Mouse (Mus musculus) gastrocnemius, adult 8-10 months (tissue): ENCODE results near the gene Tlnrd1. TPM values are rescaled to one million over a fixed set of nuclear protein-coding genes. Genes with fewer than 3 reads are reported as not detected.

Source experiments
- DNase-seq, 2 experiments: peaks; one replicate each; pipeline ENCODE4 v3.0.0; 2022; ENCODE audit warnings: low spot score in 2 of 2
- total RNA-seq, 4 experiments: library from RNA; stranded (reverse); gene quantifications; 2 replicates each; pipeline ENCODE4 v1.2.4; 2022

Tlnrd1 gene
- total RNA-seq, 4 experiments from 2014 or later: 1.3 to 1.7 (median 1.6) TPM

DNA sequence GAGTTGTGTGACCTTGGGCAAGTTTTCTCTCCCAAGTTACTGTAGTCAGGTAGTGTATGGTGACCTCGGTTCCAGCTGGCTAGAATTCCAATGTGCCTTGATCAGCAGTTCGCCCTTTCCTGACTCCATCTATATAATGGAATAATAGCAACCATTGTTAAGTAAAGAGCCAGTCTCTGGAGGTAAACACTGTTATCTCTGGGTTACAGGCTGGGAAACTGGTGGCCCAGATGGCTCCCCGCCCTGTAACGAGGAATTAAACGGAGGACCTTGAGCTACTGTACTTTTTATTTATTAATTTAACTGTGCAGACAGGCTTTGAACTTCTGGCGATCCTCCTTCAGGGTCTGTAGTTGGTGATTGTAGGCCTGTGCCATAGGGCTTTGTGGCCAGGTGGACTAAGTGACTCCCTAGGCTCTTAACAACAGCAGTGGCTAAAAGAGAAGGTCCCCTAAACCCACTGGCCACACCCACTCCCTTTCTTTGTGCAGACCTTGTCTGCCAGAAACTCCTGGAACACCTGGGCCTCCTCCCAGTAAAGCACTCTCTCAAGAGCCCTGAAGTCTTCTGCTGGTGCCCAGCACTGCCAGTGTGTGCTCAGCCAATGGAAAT lies 922 bp upstream of the Tlnrd1 start:
- peak in 1 of 2 experiments; percentile 4 for DNase-seq

DNA sequence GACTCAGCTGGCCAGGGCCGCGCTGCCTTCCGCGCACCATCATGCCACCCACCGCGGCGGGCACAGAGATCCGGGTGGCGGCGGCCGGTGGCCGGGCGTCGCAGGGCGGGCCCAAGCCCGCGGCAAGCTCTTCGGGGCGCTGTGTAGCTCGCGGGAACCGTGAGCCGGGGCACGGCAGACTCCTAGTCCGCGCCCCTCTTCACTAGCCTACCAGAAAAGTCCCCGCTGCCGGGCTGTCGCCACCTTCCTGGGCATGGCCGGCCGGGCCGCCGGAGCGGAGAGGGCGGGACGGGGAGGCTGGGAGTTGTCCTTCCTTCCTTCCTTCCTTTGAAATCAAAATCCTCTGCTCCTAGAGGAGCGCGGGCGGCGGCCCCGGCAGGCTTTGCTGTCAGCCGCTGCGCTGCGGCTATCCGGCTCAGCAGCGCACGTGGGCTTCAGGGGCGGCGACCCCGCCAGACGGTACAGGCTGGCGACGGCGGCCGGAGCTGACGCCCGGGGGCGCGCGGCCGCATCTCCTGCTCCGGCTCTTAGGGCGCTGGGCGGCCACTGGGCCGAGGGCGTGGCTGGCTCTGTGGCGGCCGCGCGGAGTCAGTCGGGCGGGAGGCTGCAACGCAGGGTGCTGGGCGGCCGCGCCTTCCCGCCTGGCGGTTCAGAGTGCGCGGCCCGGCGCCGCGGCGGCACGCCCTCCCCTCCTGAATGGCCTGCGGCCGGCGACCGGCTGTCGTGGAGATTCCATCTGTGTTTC lies 657 bp downstream of the Tlnrd1 start:
- peak; percentile 42 to 63 for DNase-seq

DNA sequence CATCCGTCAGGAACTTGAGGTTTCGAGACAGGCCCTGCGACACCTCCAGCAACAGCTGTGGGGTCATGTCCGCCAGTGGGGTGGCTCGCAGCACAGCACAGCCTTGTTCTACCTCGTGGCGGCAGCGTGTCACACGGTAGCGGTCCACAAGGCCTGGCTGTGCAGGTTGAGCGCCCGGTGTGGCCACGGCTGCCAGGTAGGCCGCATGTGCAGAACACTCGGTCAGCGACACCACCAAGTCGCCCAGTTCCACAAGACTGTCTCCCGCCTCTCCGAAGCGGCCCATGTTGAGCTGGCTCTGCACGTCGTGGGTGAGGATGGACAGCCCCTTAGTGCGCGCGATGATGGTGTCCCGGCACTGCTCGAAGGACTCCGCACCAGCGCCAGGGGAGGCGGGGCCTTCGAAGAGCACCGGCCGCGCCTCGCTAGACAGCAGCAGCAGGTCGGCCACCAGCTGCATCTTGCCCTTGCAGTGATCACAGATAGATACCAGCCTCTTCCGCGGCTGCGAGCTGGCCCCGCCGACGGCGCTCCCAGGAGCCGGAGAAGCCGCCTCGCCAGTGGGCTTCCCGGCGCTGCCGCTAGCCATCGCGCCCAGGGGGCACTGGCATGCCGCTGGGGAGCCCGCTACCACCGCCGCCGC lies 1.4 kb downstream of the Tlnrd1 start:
- DNase-seq: peak; percentile 30 to 53

DNA sequence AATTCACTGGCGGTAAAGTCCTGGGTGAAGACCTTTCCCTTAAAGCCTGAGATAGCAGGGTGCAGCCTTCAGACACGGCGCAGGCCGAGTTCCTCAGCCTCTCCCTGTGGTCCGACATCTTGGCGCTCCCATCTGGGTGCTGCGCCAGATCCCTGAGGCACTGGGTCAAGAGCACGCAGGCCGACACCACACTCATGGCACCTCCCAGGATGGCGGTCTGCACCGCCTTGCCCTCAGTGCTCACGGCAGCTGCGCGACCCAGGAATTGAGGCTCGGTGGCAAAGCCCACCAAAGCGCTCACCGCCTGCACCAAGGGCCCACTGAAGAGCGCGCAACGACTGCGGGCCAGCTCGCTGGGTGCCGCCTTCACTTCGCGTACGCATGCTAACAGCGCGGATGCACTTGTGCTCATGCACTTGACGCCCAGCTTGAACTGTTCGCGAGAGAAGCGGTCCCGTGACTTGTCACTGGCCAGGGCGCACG lies 1.9 kb downstream of the Tlnrd1 start:
- peak in 1 of 2 experiments; percentile 14 for DNase-seq

DNA sequence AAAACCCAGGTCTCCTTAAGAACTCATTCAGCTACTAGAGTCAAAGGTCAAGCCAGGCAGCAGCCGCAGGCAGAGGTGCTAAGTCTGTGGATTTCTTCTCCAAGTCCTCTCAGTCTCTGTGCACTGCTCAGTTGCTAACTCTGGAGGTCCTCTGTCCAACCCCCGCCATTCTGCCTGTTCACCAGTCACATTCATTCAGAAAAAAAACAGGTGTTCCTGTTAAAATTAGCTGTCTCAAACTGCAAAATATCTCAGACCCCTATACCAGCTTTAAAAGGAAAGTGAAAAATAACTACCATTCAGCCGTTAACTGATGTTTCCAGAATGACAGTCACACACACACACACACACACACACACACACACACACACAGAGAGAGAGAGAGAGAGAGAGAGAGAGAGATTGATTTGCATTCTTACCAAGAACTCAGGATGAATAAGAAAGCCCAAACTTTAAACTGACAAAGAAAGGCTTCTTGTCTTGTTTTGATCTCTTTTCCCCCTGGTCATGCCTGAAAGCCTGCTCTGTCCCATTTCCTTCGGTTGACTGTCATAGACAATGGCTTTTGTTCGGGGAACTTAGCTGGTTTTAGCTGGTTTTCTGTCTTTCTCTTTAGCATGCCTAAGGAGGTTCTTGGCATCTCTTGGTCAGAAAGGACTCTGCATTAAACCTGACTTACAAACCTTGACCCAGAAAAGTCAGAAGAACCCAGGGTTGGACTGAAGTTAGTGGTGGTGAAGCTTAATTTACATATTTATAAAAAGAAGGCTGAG lies 5.2 kb downstream of the Tlnrd1 start:
- no peak for DNase-seq

DNA sequence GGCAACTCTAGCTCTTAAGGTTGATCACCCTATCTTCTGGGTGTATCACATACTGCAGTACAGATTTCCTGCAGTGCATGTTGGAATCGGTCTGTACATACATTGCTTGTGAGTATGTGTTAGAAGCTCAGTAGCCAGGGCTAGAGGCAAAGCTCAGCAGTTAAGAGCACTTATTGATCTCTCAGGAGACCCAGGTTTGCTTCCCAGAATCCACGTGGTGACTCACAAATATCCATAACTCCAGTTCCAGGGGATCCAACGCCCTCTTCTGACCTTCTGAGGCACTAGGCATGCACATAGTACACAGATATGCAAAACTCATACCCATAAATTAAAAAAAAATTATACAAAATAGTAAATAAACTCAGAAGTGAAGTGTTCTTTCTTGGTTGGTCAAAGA lies 7.0 kb downstream of the Tlnrd1 start:
- DNase-seq: no peak

DNA sequence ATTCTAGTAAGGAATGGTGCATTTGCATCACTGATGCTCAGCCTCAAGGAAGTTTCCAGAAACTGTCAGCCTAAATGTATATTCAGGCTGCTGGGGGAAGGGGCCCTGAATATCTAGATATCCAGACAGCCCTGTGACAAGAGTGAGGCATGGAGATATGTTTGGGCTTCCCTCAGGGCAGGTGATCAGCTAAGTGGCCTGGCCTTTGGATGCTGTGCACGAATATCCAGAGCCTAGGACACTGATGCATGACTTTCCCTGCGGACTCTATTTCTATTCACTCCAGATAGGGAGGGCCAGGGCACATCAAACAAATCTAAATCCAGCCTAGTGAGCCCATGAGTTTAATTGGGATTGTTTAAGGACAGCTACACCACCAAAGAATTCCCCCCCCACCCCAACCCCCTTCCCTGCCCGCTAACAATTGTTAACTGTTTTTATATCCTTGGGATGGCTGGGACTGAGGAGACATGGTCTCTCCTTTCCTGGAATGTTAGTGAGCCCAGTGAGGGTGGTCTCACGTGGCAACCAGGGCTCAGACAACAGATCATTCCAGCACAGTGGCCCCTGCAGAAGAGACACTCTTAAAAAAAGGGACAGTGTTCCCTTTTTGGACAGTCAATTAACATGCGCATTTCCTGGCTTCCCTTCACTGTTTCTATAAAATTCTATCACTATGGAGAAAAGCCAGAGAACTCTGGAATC lies 14.1 kb downstream of the Tlnrd1 start:
- DNase-seq: no peak

DNA sequence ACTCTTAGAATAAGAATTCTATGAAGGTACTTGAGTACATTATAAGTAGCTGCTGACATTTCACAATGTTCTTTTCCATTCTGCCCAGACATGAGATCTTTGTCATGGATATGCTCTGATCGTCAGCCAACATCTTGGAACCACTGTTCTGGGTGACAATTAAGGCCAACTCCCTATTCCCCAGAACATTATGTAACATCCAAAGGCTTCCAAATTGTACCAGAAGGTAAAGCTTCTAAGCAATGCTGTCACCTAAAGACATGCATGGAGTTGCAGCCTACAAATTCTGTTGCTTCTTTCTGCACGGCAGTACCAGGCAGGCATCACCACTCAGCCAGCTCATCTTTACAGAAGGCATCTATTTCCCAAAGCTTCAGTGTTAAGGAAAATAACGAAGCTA lies 15.9 kb downstream of the Tlnrd1 start:
- DNase-seq: no peak

DNA sequence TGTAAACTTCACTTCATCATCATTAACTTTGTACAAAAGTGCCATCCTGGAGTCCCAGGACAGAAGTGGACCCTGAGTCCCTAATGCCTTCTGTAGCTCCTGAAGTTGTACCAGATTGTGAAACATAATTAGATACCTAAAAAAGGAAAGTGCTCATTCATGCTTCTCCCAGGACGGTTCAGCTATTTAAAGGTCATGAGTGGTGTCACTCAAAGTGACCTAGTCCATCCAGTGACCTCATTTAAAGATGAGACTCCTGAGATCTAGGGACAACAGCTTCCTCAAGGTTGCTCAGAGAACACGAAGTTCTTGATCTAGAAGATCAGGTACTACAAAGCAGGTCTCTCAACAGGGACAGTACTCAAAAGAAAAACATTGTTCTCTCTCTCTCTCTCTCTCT lies 20.6 kb downstream of the Tlnrd1 start:
- DNase-seq: no peak

DNA sequence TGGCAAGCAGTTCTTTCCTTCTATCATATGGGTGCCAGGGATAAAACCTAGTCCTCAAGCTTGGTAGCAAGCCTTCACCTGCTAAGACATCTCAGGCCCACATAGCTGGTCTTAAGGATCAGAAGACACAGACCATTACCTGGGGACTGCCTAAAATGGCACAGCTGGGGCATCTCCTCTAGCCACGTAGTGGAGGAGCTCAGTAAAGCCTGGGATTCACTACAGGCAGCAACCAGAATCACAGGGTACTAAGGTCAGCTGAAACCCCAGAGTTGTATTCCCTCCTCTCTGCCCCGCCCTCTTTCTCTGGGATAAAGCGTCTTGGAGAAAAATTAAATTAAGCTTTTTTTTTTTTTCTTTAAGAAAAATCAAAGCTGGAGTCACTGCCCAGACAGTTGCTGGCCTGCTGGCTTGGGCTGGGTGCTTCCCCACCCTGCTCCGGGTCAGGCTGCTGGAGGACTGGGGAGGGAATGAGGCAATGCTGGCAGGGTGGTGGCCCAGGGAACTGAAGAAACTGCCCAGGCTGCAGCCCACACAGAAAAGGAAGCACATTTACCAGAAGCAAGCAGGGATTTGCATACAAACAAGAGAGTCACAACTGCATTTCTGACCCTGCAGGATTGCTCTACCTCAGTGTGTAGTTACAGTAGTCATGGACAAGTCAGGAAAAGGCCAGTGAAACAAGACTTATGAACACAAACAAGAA lies 24.6 kb downstream of the Tlnrd1 start:
- DNase-seq: peak; percentile 37 to 48

DNA sequence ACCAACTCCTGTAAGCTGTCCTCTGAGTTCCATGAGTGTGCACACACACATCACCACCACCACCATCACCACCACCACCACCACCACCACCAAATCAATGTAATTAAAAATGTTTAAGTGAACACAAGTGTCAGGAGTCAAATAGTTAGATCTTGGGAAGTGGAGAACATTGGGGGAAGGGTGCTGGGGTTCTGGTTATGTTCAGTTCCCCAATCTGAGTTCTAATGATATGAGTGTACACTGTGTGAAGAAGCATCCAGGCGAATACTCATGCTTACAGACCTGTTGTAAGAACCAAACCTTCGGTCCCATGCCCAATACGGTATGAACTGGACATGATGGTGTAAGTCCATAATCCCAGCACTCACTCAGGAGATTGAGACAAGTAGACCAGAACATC lies 26.2 kb downstream of the Tlnrd1 start:
- DNase-seq: no peak

DNA sequence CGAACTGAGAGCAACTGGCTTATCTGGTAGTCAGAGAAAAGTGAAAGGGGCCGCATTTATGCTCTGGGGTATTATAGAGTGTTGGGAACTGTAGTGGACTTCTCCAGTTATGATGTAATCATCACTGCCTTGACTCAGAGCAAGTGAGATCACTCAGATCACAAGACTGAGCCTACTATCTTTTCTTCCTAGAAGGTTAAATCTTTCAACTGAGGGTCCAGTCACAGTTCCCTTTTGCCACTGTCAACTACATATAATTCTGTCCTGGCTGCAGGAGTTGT lies 27.0 kb downstream of the Tlnrd1 start:
- no peak for DNase-seq

DNA sequence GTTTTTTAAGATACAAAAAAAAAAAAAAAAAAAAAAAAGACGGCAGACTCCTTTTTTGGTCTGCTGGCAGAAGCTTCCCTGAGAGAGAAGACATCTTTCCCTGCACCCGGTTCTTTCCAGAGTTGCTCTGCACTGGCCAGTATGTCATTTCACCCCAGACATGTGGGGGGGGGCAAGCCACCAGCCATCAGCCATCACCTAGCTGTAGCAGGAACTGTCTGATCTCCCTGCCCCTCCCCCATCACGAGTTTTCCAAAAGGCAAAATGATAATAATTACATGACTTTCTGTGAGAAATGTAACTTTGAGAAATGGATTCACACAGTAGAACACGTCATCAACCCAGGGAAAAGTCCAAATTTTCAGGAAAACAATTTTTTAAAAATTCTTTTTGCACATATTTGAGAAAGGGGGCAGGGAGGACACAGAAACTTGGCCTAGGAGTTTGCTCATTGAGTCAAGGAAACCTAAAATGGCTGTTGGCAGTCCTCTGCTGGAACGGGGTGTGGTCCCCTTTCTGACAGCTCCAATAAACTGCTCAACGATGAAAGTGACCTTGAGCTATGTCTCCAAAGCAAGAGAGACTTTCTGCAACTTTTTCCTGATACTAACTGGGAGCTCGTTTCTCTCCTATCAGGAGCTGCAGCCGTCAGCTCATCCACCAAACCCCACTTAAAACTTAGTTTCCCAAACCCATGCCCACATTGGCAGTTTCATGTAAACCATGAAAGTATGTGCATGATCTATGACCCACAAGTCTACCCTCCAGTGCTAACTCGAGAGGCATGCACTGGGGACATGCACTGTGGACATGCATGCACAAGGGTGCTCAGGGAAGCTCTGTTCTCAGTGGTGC lies 27.5 kb downstream of the Tlnrd1 start:
- DNase-seq: peak; percentile 29 to 34

DNA sequence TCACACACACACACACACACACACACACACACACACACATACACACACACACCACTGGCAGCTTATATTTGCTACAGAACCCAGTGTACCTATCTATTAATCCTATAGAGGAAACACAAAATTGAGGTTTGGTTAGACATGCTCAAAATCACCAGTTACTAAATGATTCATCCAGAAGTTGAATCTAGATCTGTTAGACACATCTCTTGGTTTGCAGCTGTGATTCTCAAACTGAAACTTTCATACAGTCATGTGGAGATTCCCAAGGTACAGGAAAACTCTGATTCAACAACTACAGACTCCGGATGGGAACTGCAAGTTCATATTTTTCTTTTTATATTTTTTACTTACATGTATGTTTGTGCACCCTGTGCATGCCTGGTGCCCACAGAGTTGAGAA lies 28.9 kb downstream of the Tlnrd1 start:
- DNase-seq: no peak

DNA sequence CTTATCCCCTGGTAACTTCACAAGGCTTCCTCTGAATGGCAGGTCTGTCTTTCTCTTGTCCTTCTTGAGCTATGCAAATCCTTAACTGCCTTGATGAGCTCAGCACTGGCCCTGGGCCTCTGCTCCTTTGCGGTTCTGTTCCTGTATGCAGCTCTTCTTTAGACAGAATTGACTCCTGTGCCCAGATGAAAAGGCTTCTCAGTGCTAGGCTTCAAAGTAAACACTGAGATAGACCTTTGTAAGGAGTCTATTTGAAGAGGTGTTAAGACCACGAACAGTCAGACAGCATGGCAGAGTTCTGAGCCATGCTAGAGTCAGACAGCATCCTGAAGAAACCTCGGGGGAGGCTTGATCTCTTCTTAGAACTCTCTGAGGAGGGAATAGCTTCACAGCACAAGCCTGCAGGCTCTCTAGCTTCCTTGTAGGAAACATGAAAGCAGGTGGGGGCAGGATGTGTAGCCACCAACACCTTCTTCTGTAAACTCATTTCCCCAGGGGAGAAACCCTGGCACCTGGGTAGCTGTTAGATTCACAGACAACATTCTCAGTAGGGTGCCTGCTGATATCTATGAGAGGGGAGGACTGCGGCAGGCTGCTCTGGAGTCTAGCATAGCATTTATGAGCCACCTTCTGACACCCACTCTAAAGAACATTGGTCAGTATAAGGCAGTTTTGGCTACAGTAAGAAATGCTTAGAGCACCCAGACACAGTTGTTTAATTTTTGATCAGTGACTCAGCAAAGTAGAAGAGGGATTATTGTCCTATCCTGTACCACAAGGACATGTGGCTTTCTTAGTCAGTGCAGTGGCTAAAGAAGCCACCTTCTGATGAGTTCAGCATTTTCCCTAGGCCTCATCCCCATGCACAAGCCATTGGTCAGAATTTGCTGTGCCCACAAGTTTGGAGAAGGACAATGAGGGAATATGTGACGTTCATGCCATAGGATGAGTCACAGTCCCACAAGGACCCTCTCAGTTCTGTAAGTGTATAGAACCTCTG lies 31.4 kb downstream of the Tlnrd1 start:
- no peak for DNase-seq

DNA sequence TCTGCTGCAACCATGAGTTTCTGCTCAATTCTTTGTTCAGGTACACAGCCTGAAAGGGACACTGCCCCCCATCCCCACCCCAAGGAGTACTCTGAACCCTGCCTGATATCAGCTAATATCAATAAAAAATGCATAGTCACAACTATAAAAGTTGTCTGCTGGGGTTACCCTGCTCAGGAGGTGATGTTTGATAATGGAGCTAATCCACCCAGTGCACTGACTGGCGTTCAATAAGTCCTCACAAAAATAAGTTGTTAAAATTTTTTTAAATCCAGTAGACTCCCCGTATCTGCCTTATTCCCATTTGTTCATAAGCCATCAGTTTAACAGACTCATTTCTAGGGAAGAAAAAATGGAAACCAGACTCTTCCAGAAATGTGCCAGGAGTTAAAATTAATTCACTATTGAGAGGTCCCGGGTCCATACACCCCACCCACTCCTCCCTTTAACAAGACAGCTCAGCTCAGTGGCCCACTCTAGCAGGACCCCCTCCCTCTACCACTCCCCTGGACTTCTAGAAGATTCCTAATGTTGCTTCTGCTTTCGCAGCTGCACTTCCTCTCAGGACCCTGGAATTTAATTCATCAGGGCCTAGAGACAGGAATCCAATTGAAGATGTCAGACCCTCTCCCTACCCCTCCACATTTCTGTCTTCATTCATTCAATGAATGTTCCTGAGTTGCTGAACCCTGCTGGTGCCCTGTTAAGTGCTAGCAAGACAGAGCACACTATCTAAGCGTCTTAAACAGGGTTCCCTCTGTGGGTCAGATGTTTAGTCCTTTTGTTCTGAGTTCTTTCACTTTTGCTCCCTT lies 32.3 kb downstream of the Tlnrd1 start:
- DNase-seq: no peak

DNA sequence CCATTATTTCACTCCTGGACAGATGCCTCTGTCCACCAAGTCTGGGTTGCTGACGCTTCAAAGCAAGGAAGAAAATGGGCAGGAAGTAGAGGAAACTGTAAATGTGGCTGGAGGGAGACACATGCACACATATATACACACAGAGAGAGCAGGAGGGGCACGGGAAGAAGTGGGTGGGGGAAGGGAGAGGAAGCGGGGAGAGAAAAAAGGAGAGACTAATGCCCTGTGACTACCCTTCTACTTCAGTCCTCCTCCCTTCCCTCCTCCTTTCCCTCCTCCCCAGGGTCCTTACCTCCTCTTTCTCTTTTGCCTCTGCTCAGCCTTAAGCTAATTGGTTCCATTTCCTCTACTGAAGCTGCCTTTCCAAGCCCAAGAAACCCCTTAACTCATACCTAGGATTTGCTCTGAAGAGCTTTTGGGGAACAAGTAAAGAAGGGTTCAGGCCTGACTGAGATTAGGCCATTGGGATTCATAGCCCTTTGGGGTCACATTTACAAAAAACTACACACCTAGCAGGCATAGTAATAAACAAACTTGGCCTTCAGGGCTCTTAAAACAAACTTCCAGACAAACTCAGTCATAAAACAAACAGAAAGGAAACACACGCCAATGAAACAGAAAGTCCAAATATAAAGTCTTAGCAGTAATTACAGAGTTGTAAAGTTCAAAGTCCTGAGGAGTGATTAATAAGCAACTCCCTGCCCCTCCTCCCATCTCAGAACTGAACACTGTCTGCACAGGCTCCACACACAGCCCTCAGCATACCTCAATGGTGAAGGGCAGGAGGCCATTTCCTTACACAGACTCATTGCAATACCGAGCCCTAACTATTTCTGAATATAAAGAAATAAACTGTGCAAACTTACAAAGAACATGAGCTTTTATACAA lies 36.7 kb downstream of the Tlnrd1 start:
- no peak for DNase-seq
